Mouse (Mus musculus) testis, postnatal 10 days (tissue): ENCODE results near the gene Epx.
A peak's percentile ranks its signal among the peaks of the same experiment; 100 is the strongest.

Experiments used
- DNase-seq: peaks from one replicate; pipeline ENCODE4 v3.0.0; 2021; ENCODE audit warnings: low spot score

Gene Epx

DNA sequence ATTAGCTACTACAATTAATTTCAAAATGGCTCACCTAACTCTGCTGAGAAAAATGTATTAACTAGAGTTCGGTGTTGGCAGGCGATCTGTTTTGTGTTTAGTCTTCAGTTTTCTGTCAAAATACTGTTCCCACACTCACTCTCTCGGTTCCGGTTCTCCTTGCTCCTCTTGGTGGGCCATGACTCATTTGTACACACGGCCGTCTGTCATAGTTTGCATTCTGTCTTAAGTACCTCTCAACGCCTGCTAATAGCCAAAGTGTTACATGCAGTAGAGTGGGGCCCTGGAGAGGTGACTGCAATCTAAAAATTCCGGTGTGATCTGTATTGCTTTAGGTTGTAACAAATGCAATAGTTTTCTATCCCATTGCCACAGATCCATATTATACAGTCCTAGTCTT is 34.7 kb downstream of the Epx start:
- no peak for DNase-seq

DNA sequence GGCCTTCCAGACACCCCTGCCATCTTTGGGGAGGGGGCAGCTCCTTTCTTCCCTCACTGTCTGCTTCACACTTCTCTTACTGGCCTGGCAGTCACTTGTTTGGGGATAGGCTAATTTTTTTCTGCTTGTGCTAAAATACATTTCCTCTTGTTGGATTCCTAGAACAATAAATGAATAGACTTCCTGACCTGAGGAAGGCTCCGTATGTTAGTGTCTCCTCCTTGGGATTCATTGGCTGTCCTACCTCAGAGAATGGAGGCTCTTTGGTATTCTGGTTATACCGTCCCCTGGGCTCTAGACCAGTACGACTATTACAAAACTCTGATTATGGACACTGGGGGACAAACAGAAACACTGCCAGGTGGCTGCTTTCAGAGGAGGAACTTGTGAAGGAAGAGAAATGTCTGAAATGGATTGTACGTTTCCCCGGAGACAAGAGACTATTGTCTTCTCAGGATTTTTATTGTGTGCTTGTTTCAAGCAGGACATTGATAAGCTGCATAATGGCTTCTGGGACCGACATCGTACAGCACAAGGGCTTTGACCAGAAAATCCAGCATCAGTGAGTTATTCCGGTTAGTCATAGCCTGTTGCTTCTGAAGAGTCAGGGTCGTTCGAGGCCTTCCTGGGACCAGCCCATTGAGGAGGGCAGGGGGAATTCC is 47.0 kb downstream of the Epx start, which contains the start of gene Lpo:
Gene Lpo (minus strand): TSS at position 51 of the 662 bp plus-strand sequence.
- DNase-seq, result no peak

DNA sequence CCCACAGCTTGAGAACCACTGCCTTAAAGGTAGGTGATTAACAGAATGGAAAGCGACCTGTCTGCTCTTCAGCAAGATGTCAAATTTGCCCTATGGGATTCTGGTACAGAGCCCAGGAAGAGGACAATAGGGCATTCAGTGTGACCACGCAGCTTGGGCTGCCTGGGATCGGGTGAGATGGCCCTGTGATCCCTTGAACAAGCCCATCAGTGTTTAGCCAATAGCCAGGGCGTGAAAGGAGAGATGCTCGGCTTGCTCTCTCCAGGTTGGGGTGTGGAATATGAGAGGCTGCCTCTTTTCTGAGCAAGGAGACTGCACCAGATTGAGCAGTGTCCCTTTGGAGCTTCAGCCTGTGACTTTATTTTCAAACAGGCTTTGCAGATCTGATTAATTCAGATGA is 53.8 kb downstream of the Epx start:
- no peak for DNase-seq

DNA sequence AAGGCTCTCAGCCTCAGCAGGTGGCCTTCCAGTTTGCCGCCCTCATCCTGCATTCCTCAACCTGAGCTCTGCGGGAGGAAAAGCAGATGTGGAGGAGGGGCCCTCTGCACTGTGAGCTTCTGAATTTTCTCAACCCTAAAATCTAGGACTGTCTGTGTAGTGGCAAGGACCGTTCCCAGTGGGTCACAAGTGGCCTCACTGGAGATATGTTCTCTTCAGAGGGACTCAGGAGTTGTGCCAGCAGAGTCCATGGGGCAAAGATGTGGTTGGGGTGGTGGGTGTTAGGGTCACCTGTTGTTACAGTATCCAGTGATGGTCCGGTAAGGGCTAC is 57.9 kb downstream of the Epx start:
- no peak for DNase-seq

DNA sequence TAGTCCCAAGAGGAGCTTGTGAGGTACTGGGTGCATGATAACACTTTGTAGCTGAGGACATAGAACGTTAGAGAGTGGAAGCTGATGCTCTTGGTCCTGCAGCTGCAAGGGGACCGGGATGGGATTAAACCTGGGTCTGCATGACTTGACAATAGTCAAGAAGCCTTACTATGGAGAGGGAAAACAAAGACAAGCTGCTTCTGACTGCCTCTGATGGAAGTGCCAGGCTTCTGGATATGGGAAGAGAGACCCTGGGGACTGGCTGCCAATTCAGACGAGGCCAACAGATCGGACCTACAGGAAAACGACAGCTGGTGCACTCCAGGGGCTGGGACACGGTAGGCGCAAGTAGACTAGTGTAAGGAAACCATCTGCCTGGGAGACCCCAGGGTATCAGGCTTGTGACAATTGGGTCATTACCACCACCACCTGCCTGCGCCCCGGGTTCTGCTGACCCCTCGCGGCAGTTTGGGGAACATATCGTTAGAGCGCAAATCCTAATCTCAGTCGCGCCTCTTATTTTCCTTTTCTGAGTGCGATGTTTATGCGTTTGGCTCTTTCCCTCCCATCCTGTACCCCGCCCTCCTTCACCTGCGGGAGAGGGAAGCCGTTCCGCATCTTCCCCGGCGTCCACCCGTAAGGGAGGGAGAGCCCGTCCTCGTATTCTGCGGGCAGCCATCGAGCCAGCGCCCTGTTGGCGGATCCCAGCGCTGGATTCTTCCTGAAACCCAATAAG is 58.5 kb downstream of the Epx start:
- DNase-seq, result peak; percentile 64

DNA sequence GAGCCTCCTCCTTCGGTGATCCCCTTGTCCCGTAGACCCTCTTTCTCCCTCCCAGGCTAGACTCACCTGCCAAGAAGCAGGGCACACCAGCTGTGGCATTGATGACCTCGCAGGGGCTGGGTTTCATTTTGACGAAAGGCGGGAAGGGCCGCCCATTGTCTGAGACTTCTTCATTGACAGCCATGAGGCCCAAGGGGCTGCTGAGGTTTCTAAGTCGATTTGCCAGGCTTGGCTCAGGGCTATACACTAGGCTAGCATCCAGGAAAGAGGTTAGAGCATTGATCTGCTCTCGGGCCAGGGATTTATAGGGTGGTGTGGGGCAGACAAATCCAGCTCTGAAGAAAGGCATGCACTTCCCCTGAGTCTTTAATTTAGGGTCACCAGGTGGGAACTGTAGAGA is 60.5 kb downstream of the Epx start:
- no peak for DNase-seq
